Mouse (Mus musculus) lung, postnatal 0 days (tissue): Measurements from ENCODE around the gene Emc10.

Experiments used
- CTCF ChIP-seq: IDR thresholded peaks from 2 replicates; pipeline ENCODE4 v1.5.1; 2016; ENCODE audit warnings: antibody characterized with exemption, mild to moderate bottlenecking
- EP300 ChIP-seq: IDR thresholded peaks from 2 replicates; pipeline ENCODE4 v1.6.1; 2016; ENCODE audit warnings: antibody characterized with exemption, mild to moderate bottlenecking, control low read depth

GRCm38 (mm10) chr7:44496771-44497109 lies 411 bp upstream of the Emc10 start:
- peak; percentile 28; the same call in 1 of the 2 replicates for TF ChIP-seq CTCF
- TF ChIP-seq EP300, result no peak
